Mouse (Mus musculus) liver, embryonic 15.5 days (tissue): ENCODE measurements around the gene Mtfr1l. TPM values are rescaled to one million over a fixed set of nuclear protein-coding genes. Genes with fewer than 3 reads are reported as not detected.

Source experiments
- ATAC-seq: fragments of 200-750 bp; cut with Nextera tagmentation; 2 replicates; pipeline ENCODE4 v1.8.0; 2017; ENCODE audit warnings: moderate number of reproducible peaks, mild to moderate bottlenecking, moderate library complexity; ENCODE audit not compliant: insufficient read depth
- H3K27ac ChIP-seq: fragments of 300-500 bp; sonication (generic); replicated peaks from 2 replicates; pipeline ENCODE4 v1.5.1; 2015; ENCODE audit warnings: mild to moderate bottlenecking, inconsistent platforms
- H3K27me3 ChIP-seq: fragments of 300-500 bp; sonication (generic); 2 replicates; pipeline ENCODE4 v1.6.1; 2015; ENCODE audit warnings: mild to moderate bottlenecking, inconsistent platforms
- H3K36me3 ChIP-seq: fragments of 300-500 bp; sonication (generic); replicated peaks from 2 replicates; pipeline ENCODE4 v1.6.1; 2015; ENCODE audit warnings: moderate library complexity, mild to moderate bottlenecking, inconsistent platforms
- H3K4me1 ChIP-seq: fragments of 300-500 bp; sonication (generic); replicated peaks from 2 replicates; pipeline ENCODE4 v1.6.1; 2015; ENCODE audit warnings: inconsistent platforms
- H3K4me2 ChIP-seq: fragments of 300-500 bp; sonication (generic); 2 replicates; pipeline ENCODE4 v1.6.1; 2015; ENCODE audit warnings: moderate library complexity, mild to moderate bottlenecking, inconsistent platforms
- H3K4me3 ChIP-seq: fragments of 300-500 bp; sonication (generic); replicated peaks from 2 replicates; pipeline ENCODE4 v1.5.1; 2015; ENCODE audit warnings: mild to moderate bottlenecking, inconsistent platforms
- H3K9ac ChIP-seq: fragments of 300-500 bp; sonication (generic); 2 replicates; pipeline ENCODE4 v1.6.1; 2015; ENCODE audit warnings: moderate library complexity, mild to moderate bottlenecking, inconsistent platforms
- H3K9me3 ChIP-seq: fragments of 300-500 bp; sonication (generic); replicated peaks from 2 replicates; pipeline ENCODE4 v1.6.1; 2016; ENCODE audit warnings: inconsistent platforms
- WGBS: fragments of 180-500 bp; shearing (Covaris S2); methylation state at CpG from one replicate; pipeline ENCODE4 v1.1.7; 2015; ENCODE audit warnings: mixed read lengths; ENCODE audit not compliant: insufficient replicate concordance; 5-methylcytosine and 5-hydroxymethylcytosine counted together
- polyA plus RNA-seq: library from polyadenylated mRNA; unstranded; fragments of >200 nt; fragmentation: Nextera tagmentation; extraction: Ambion mirVana; gene quantifications from 2 replicates; pipeline ENCODE4 v1.2.1, GENCODE M21; 2015

Gene Mtfr1l
- polyA plus RNA-seq, 1 experiment from 2014 or later = 40.3 TPM

- no peak for ATAC-seq
- WGBS = 45% methylated on average over 8 of the region's 8 CpGs
- H3K36me3 ChIP-seq = no peaks in the 10 kb centered on the region
- no peaks in the 10 kb centered on the region for H3K9me3 ChIP-seq
- H3K9ac ChIP-seq = no peak overlapping the region
- no peak overlapping the region for H3K4me3 ChIP-seq
- H3K27me3 ChIP-seq = peaks cover 9% of the 10 kb centered on the region
- H3K27ac ChIP-seq = no peak overlapping the region
- H3K4me1 ChIP-seq = peaks cover 29% of the 10 kb centered on the region
- H3K4me2 ChIP-seq = no peak overlapping the region
Observed at GRCm38 (mm10) chr4:134555956-134556580, 20.9 kb upstream of the Mtfr1l start.

GRCm38 (mm10) chr4:134553631-134554030 lies 18.4 kb upstream of the Mtfr1l start:
- ATAC-seq = no peak
- Histone ChIP-seq H3K4me2 (no peak overlapping the region), H3K27ac (no peak overlapping the region), H3K27me3 (peaks cover 15% of the 10 kb centered on the region), H3K4me3 (no peak overlapping the region), H3K36me3 (peaks cover 14% of the 10 kb centered on the region), H3K9ac (no peak overlapping the region), H3K9me3 (peaks cover 6% of the 10 kb centered on the region; the same call in 1 of the 2 replicates), H3K4me1 (peaks cover 38% of the 10 kb centered on the region)
- WGBS = 82% methylated on average over 1 of the region's 1 CpGs

- ATAC-seq = peak; percentile 61
- peak within 1 kb of the TSS; percentile 85 for H3K4me2 ChIP-seq
- 1% methylated on average over 67 of the region's 67 CpGs for WGBS
- H3K4me3 ChIP-seq = peak within 1 kb of the TSS; percentile 62
- peaks cover 45% of the 10 kb centered on the region for H3K4me1 ChIP-seq
- peaks cover 6% of the 10 kb centered on the region; the same call in 1 of the 2 replicates for H3K9me3 ChIP-seq
- H3K9ac ChIP-seq = peak within 1 kb of the TSS; percentile 65
- H3K27me3 ChIP-seq = peaks cover 15% of the 10 kb centered on the region
- H3K27ac ChIP-seq = no peak within 1 kb of the TSS
- peaks cover 14% of the 10 kb centered on the region for H3K36me3 ChIP-seq
Observed at GRCm38 (mm10) chr4:134551494-134552316, 16.5 kb upstream of the Mtfr1l start, which contains the start of gene Selenon. TSS of gene Selenon (minus strand) at chr4:134552166.

DNA sequence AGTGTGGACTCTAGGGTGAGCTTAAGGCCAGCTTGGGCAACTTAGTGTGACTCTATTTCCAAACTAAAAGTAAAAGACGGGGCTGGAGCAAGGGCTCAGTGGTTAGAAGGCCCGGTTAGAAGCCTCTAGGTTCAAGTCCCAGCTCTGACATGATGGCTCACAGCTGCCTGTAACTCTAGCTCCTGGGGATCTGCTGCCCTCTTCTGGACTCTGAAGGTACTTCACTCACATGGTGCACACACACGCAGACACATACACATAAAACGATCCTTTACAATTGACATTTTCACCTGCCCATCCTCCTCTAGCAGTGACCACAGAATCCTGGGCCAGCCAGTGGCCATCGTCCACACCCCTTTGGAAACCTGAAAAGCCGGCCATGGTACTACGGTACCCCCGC lies 14.7 kb upstream of the Mtfr1l start:
- H3K27ac ChIP-seq = no peak overlapping the region
- no peak overlapping the region for H3K9ac ChIP-seq
- peaks cover 14% of the 10 kb centered on the region for H3K36me3 ChIP-seq
- no peak for ATAC-seq
- peaks cover 6% of the 10 kb centered on the region; the same call in 1 of the 2 replicates for H3K9me3 ChIP-seq
- H3K4me2 ChIP-seq = no peak overlapping the region
- H3K4me1 ChIP-seq = peaks cover 49% of the 10 kb centered on the region
- peaks cover 15% of the 10 kb centered on the region for H3K27me3 ChIP-seq
- WGBS = 86% methylated on average over 8 of the region's 8 CpGs
- no peak overlapping the region for H3K4me3 ChIP-seq

DNA sequence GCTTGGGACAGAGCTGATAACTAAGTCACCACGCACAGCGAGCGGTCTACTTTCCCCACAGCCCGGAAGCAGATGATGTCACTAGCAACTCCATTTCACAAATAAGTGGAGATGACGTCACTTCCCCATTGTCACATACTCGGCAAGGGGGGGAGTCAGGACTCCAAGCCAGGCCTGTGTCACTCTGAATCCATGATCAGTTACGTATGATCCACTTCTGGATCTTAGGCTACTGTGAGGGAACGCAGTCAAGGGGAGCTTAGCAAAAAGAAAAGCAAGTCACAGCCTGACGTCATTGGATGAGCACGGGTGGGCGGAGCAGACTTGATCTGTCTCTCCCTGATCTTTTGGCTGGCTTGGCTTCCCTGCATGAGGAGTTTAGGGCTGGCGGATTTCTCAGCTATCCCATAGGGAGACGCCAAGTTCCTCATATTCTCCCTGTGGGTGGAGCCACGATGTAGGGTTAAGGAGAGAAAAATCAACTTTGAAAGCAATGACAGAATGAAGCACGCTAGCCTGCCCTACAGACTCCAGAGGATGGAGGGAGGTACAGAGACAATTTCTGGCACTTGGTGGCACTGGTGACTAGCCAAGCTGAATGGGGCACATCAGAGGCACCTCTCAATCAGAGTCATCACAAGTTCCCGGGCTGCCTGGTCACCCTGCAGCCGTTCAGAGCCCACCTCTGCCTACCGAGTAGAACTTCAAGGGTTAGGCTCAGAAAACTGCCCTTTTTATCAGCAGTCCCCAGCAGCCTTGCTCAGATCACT lies 13.2 kb upstream of the Mtfr1l start:
- ATAC-seq = 0 out of 2 replicates have a peak, but pooled peaks have one; percentile 10
- H3K9me3 ChIP-seq = peaks cover 6% of the 10 kb centered on the region; the same call in 1 of the 2 replicates
- peak overlapping the region; percentile 8 for H3K4me2 ChIP-seq
- H3K9ac ChIP-seq = no peak overlapping the region
- peaks cover 15% of the 10 kb centered on the region for H3K27me3 ChIP-seq
- no peak overlapping the region for H3K4me3 ChIP-seq
- H3K4me1 ChIP-seq = peaks cover 49% of the 10 kb centered on the region
- peaks cover 23% of the 10 kb centered on the region for H3K36me3 ChIP-seq
- 0 out of 2 replicates have a peak overlapping the region, but pooled peaks have one; percentile 19 for H3K27ac ChIP-seq
- 39% methylated on average over 18 of the region's 18 CpGs for WGBS

DNA sequence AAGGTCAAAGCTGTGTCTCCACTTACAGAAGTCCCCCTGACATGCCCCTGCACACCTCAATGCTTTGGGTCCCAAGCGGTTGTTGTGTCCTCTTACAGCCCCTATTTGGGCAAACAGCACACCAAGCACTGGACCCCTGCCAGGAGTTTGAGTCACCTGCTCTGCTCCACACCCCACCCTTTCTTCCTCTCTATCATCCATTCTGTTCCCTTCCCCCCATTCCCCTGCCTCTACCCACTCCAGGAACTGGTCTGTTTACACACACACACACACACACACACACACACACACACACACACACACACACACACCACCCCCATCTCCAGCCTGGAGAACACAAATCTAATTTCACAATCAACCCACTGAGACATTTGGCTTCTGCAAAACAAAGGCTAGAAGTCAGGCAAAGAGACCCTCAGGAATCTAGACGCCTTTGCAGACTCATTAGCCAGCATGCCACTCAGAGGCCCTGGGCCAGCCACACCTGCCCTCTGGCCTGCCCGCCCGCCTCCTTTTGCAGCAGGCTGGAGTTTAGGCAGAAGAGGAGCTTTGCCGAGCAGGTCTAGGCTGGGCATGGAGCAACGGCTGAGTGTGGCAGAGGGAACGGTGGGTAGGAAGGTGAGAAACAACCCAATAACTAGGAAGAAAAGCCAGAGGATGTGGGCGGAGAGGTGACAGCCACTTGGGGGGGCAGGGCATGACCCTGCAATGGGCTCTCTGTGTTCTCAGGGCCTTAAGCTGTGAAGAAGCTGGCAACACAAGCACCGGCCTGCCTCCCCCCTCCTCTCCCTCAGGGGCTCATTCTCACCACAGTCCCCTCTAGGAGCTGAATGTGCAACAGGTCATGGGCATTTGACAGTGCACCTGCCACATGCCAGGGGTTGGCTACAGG lies 11.9 kb upstream of the Mtfr1l start:
- Histone ChIP-seq H3K9ac (no peak overlapping the region), H3K4me1 (peaks cover 44% of the 10 kb centered on the region), H3K36me3 (peaks cover 29% of the 10 kb centered on the region), H3K27ac (no peak overlapping the region), H3K4me3 (no peak overlapping the region), H3K9me3 (peaks cover 6% of the 10 kb centered on the region; the same call in 1 of the 2 replicates), H3K4me2 (no peak overlapping the region), H3K27me3 (peaks cover 15% of the 10 kb centered on the region)
- 68% methylated on average over 9 of the region's 9 CpGs for WGBS
- no peak for ATAC-seq

DNA sequence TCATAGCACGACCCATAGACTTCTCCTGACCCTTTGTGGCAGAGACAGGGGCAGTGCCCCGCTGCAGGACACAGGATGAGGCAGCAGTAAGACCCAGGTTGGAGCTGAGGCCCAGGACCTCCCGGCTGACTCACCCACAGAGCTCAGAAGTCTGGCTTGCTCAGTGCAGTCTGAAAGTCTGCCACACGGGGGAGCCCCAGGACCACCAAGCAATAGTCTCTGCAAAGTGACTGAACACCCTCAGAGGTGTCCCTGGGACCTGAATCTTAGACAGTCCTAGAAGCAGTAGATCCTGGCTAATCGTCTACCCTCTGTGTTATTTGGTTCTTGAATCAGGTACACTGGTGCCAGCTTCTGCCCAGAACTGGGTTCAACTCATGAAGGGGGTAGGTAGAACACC lies 8.1 kb upstream of the Mtfr1l start:
- ATAC-seq = peak; percentile 29; the same call in 1 of the 2 replicates
- no peak overlapping the region for H3K9ac ChIP-seq
- H3K27ac ChIP-seq = no peak overlapping the region
- no peaks in the 10 kb centered on the region for H3K9me3 ChIP-seq
- no peak overlapping the region for H3K4me3 ChIP-seq
- no peaks in the 10 kb centered on the region for H3K27me3 ChIP-seq
- H3K4me1 ChIP-seq = peaks cover 19% of the 10 kb centered on the region
- H3K4me2 ChIP-seq = no peak overlapping the region
- WGBS = 3% methylated on average over 5 of the region's 5 CpGs
- peaks cover 19% of the 10 kb centered on the region for H3K36me3 ChIP-seq

DNA sequence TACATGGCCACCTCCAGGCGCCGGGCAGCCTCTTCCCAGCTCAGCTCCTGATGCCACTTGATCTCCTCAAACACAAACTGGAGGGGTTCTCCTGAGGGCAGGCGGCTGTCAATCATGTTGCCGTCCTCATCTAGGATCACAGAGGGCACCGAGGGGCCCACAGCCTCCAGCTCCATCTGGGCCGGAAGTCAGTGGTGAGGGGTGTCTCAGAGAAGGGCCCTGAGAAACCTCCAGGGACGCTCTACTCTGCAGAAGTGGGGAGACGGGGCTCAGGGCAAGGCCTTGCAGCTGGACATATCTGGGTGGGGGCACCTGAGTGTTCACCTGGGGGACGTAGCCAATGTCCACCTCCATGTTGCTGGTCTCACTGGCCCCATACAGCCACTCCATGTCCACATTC lies 7.5 kb upstream of the Mtfr1l start:
- Histone ChIP-seq H3K27me3 (no peaks in the 10 kb centered on the region), H3K9ac (no peak overlapping the region), H3K27ac (no peak overlapping the region), H3K4me3 (no peak overlapping the region), H3K9me3 (no peaks in the 10 kb centered on the region), H3K36me3 (peaks cover 19% of the 10 kb centered on the region), H3K4me2 (no peak overlapping the region), H3K4me1 (peaks cover 14% of the 10 kb centered on the region)
- no peak for ATAC-seq
- 71% methylated on average over 9 of the region's 9 CpGs for WGBS

DNA sequence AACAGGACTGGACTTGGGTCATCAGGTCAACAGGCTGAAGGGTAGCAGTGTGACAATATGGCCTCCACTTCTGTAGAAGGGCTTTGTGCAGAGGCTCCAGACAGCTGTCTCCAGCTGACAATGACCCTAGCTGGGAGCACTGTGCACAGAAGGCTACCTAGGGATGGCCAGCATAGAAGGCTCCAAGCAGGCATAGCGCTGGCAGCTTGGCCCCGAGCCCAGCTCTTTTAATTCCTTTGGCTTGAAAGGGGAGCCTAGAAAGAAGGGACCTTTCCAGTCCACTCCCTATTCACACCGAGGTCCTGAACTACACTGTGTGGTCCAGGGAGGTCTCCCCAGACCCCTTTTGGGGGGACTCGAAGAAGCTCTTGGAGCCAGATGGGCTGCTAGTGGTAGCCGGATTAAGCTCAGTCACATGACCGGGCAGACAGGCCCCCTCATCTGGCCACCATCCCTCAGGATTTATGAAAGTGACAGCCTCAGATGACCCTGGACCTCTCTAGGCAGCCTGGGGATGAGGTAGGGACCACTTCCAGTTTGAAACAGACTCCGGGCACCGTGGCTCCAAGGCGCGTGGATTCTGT lies 3.9 kb upstream of the Mtfr1l start:
- WGBS = 79% methylated on average over 10 of the region's 10 CpGs
- Histone ChIP-seq H3K9ac (no peak overlapping the region), H3K27me3 (no peaks in the 10 kb centered on the region), H3K4me3 (no peak overlapping the region), H3K4me2 (no peak overlapping the region), H3K4me1 (peaks cover 16% of the 10 kb centered on the region), H3K9me3 (no peaks in the 10 kb centered on the region), H3K27ac (no peak overlapping the region), H3K36me3 (peaks cover 12% of the 10 kb centered on the region)
- no peak for ATAC-seq

- Histone ChIP-seq H3K9me3 (no peaks in the 10 kb centered on the region), H3K36me3 (peaks cover 19% of the 10 kb centered on the region), H3K27me3 (no peaks in the 10 kb centered on the region), H3K27ac (peak overlapping the region; percentile 86; the same call in 1 of the 2 replicates), H3K4me3 (peak overlapping the region; percentile 89), H3K4me1 (peaks cover 36% of the 10 kb centered on the region), H3K4me2 (peak overlapping the region; percentile 100), H3K9ac (peak overlapping the region; percentile 86)
- 14% methylated on average over 8 of the region's 8 CpGs for WGBS
- ATAC-seq = no peak
Observed at GRCm38 (mm10) chr4:134535787-134536151, 582 bp upstream of the Mtfr1l start.
